20 mouse cellular contexts compared by ENCODE assay signal in the genomic region with DNA sequence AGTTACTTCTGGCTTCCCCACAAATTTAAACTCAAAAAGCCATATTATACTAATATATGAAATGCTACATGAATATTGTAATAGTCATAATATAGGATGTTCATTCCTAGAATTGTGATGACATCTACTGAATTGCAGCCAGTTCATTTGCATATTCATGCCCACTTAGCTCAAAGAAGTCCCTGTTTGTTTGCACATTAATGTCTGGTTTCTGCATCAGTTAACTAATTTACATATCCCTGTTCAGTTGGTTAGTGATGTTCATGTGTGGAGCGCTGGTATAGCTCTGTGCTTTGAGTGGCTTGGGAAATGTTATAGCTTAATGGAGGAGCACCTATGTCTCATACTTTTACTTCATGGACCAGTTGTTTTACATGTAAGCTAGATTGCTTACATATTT.
"Had no signal": no experiment of that assay in that cellular context is flagged by ENCODE, and none has a peak within 500 bp of the region (broad histone marks: within the 10 kb centered on the region; RNA-seq: fewer than 3 reads in every experiment).

No protein-coding gene starts in this region.

- H3K4me2 ChIP-seq: limb, embryonic 12.5 days; limb, embryonic 15.5 days; liver, embryonic 11.5 days; lung, embryonic 14.5 days; midbrain, embryonic 15.5 days; neural tube, embryonic 12.5 days; neural tube, embryonic 15.5 days had no signal

- H3K27me3 ChIP-seq: limb, embryonic 12.5 days; limb, embryonic 15.5 days; megakaryocyte, embryonic 14.5 days; midbrain, embryonic 15.5 days; neural tube, embryonic 12.5 days; neural tube, embryonic 15.5 days had no signal

- H3K4me3 ChIP-seq: limb, embryonic 12.5 days; limb, embryonic 15.5 days; megakaryocyte, embryonic 14.5 days; midbrain, embryonic 10.5 days; midbrain, embryonic 15.5 days; neural tube, embryonic 12.5 days; neural tube, embryonic 15.5 days had no signal

- H3K9me3 ChIP-seq: limb, embryonic 12.5 days; limb, embryonic 15.5 days; megakaryocyte, embryonic 14.5 days; midbrain, embryonic 10.5 days; midbrain, embryonic 15.5 days; neural tube, embryonic 12.5 days; neural tube, embryonic 15.5 days had no signal

- H3K4me1 ChIP-seq: limb, embryonic 12.5 days; limb, embryonic 15.5 days; midbrain, embryonic 10.5 days; neural tube, embryonic 15.5 days had no signal

- H3K27ac ChIP-seq: limb, embryonic 12.5 days; limb, embryonic 15.5 days; liver, embryonic 14.5 days; midbrain, embryonic 10.5 days; midbrain, embryonic 15.5 days; neural tube, embryonic 12.5 days; neural tube, embryonic 15.5 days had no signal

- ATAC-seq: liver, postnatal 0 days; midbrain, embryonic 15.5 days had no signal

- H3K36me3 ChIP-seq: limb, embryonic 12.5 days; limb, embryonic 15.5 days; midbrain, embryonic 10.5 days; midbrain, embryonic 15.5 days; neural tube, embryonic 12.5 days; neural tube, embryonic 15.5 days had no signal

- DNase-seq: kidney, adult 9 months; kidney, postnatal 14 days; kidney, postnatal 4 days; left cerebral cortex, postnatal 4 days; liver, postnatal 0 days; lung, embryonic 14.5 days; lung, postnatal 10 days; lung, postnatal 36 days; thymus, adult 2 months; thymus, postnatal 14 days; thymus, postnatal 4 days had no signal

- H3K9ac ChIP-seq: limb, embryonic 12.5 days; limb, embryonic 15.5 days; liver, embryonic 14.5 days; liver, postnatal 0 days; lung, embryonic 14.5 days; midbrain, embryonic 15.5 days; neural tube, embryonic 12.5 days; neural tube, embryonic 15.5 days had no signal
